Mouse (Mus musculus) adrenal gland, adult 2 months (tissue): ENCODE measurements around the gene Stk32c. TPM values are rescaled to one million over a fixed set of nuclear protein-coding genes. Genes with fewer than 3 reads are reported as not detected.

ENCODE experiments used
- DNase-seq: peaks from one replicate; pipeline ENCODE4 v3.0.0; 2021
- polyA plus RNA-seq: library from polyadenylated mRNA; depleted of rRNA; stranded (reverse); fragments of >200 nt; gene quantifications from 2 replicates; pipeline ENCODE4 v1.2.3, GENCODE M21; 2012
- total RNA-seq, 2 experiments: library from RNA; stranded (reverse); gene quantifications; 2 replicates each; pipeline ENCODE4 v1.2.3; 2021

Stk32c gene
- total and polyA plus RNA-seq, 3 experiments, result 2.8 to 3.1 (median 3.1) TPM

- no peak for DNase-seq
These were observed 118.3 kb downstream of the Stk32c start for GRCm38 (mm10) chr7:139094761-139095160.

- DNase-seq, result no peak
These were observed 119.3 kb downstream of the Stk32c start for GRCm38 (mm10) chr7:139093781-139094180.

- DNase-seq, result no peak
These were observed 120.0 kb downstream of the Stk32c start for GRCm38 (mm10) chr7:139093124-139093523.

GRCm38 (mm10) chr7:139092676-139093075 is 120.4 kb downstream of the Stk32c start:
- DNase-seq, result no peak

GRCm38 (mm10) chr7:139091681-139092080 is 121.4 kb downstream of the Stk32c start:
- no peak for DNase-seq

- no peak for DNase-seq
These were observed 122.9 kb downstream of the Stk32c start for GRCm38 (mm10) chr7:139089892-139090874.

- DNase-seq, result no peak
These were observed 125.3 kb downstream of the Stk32c start for GRCm38 (mm10) chr7:139087801-139088200.

- DNase-seq, result peak; percentile 48
These were observed 126.6 kb downstream of the Stk32c start for GRCm38 (mm10) chr7:139086195-139087158.

GRCm38 (mm10) chr7:139085629-139086194 is 127.4 kb downstream of the Stk32c start, which contains the start of gene Dpysl4:
Gene Dpysl4 (plus strand): TSS chr7:139086001.
- DNase-seq, result peak; percentile 69

GRCm38 (mm10) chr7:139084316-139084715 is 128.8 kb downstream of the Stk32c start:
- DNase-seq, result no peak

GRCm38 (mm10) chr7:139082281-139082680 is 130.8 kb downstream of the Stk32c start:
- no peak for DNase-seq

GRCm38 (mm10) chr7:139081158-139081557 is 131.9 kb downstream of the Stk32c start:
- no peak for DNase-seq

GRCm38 (mm10) chr7:139080714-139081113 is 132.4 kb downstream of the Stk32c start:
- no peak for DNase-seq

GRCm38 (mm10) chr7:139079141-139079540 is 134.0 kb downstream of the Stk32c start:
- DNase-seq, result no peak

- no peak for DNase-seq
These were observed 134.9 kb downstream of the Stk32c start for GRCm38 (mm10) chr7:139078181-139078580.

GRCm38 (mm10) chr7:139077283-139077682 is 135.8 kb downstream of the Stk32c start:
- no peak for DNase-seq

GRCm38 (mm10) chr7:139075054-139075794 is 137.9 kb downstream of the Stk32c start:
- no peak for DNase-seq

GRCm38 (mm10) chr7:139074189-139074588 is 138.9 kb downstream of the Stk32c start:
- no peak for DNase-seq

GRCm38 (mm10) chr7:139068182-139068623 is 144.9 kb downstream of the Stk32c start:
- DNase-seq, result peak; percentile 61

GRCm38 (mm10) chr7:139063406-139063805 is 149.7 kb downstream of the Stk32c start:
- no peak for DNase-seq
